Mouse (Mus musculus) limb, embryonic 12.5 days (tissue): ENCODE results near the gene Ugt1a7c. TPM values are rescaled to one million over a fixed set of nuclear protein-coding genes. Genes with fewer than 3 reads are reported as not detected.

Source experiments
- ATAC-seq: fragments of 200-750 bp; cut with Nextera tagmentation; 2 replicates; pipeline ENCODE4 v1.8.0; 2017; ENCODE audit warnings: low read depth, moderate TSS enrichment; ENCODE audit not compliant: insufficient number of reproducible peaks, insufficient read depth, low FRiP score, low TSS enrichment
- H3K27ac ChIP-seq: fragments of 300-500 bp; sonication (generic); 2 replicates; pipeline ENCODE4 v1.5.1; 2016; ENCODE audit warnings: mild to moderate bottlenecking, moderate library complexity
- H3K27me3 ChIP-seq: fragments of 300-500 bp; sonication (generic); 2 replicates; pipeline ENCODE4 v1.6.1; 2016; ENCODE audit warnings: mild to moderate bottlenecking, moderate library complexity
- H3K36me3 ChIP-seq: fragments of 300-500 bp; sonication (generic); 2 replicates; pipeline ENCODE4 v1.6.1; 2016; ENCODE audit warnings: mild to moderate bottlenecking, moderate library complexity
- H3K4me1 ChIP-seq: fragments of 300-500 bp; sonication (generic); replicated peaks from 2 replicates; pipeline ENCODE4 v1.6.1; 2016
- H3K4me2 ChIP-seq: fragments of 300-500 bp; sonication (generic); 2 replicates; pipeline ENCODE4 v1.6.1; 2016; ENCODE audit warnings: mild to moderate bottlenecking, moderate library complexity
- H3K4me3 ChIP-seq: fragments of 300-500 bp; sonication (generic); replicated peaks from 2 replicates; pipeline ENCODE4 v1.5.1; 2016; ENCODE audit warnings: mild to moderate bottlenecking
- H3K9ac ChIP-seq: fragments of 300-500 bp; sonication (generic); replicated peaks from 2 replicates; pipeline ENCODE4 v1.6.1; 2016; ENCODE audit warnings: mild to moderate bottlenecking, moderate library complexity
- H3K9me3 ChIP-seq: fragments of 300-500 bp; sonication (generic); 2 replicates; pipeline ENCODE4 v1.6.1; 2016; ENCODE audit warnings: mild to moderate bottlenecking, moderate library complexity
- WGBS: fragments of 180-500 bp; shearing (Covaris S2); methylation state at CpG from one replicate; pipeline ENCODE4 v1.1.7; 2016; 5-methylcytosine and 5-hydroxymethylcytosine counted together
- polyA plus RNA-seq: library from polyadenylated mRNA; unstranded; fragments of >200 nt; fragmentation: Nextera tagmentation; extraction: Ambion mirVana; gene quantifications from 2 replicates; pipeline ENCODE4 v1.2.1, GENCODE M21; 2016

The Ugt1a7c gene
- polyA plus RNA-seq, 1 experiment from 2014 or later = 0.54 TPM

- H3K27me3 ChIP-seq = no peaks in the 10 kb centered on the region
- no peak within 1 kb of the TSS for H3K27ac ChIP-seq
- no peaks in the 10 kb centered on the region for H3K4me1 ChIP-seq
- peaks cover 66% of the 10 kb centered on the region for H3K9me3 ChIP-seq
- ATAC-seq = no peak
- no peaks in the 10 kb centered on the region for H3K36me3 ChIP-seq
- H3K9ac ChIP-seq = no peak within 1 kb of the TSS
- WGBS = 58% methylated on average over 5 of the region's 5 CpGs
- H3K4me3 ChIP-seq = no peak within 1 kb of the TSS
- H3K4me2 ChIP-seq = no peak within 1 kb of the TSS
Measured at GRCm38 (mm10) chr1:88226670-88227379, 132.0 kb downstream of the Ugt1a7c start, which contains the start of gene Mroh2a. Gene Mroh2a, plus strand, starts transcription at chr1:88226986.

- ATAC-seq = no peak
- WGBS = 61% methylated on average over 2 of the region's 2 CpGs
Measured at GRCm38 (mm10) chr1:88227482-88227881, 132.6 kb downstream of the Ugt1a7c start.

GRCm38 (mm10) chr1:88228121-88228520 is 133.3 kb downstream of the Ugt1a7c start:
- 69% methylated on average over 7 of the region's 7 CpGs for WGBS
- Histone ChIP-seq H3K27me3 (no peaks in the 10 kb centered on the region), H3K4me3 (no peak overlapping the region), H3K4me1 (no peaks in the 10 kb centered on the region), H3K36me3 (no peaks in the 10 kb centered on the region), H3K9ac (no peak overlapping the region), H3K27ac (no peak overlapping the region), H3K4me2 (no peak overlapping the region), H3K9me3 (peaks cover 79% of the 10 kb centered on the region)
- ATAC-seq = no peak

More at GRCm38 (mm10) chr1:88227482-88227881, 132.6 kb downstream of the Ugt1a7c start:
- Histone ChIP-seq H3K27me3 (no peaks in the 10 kb centered on the region), H3K9me3 (peaks cover 73% of the 10 kb centered on the region), H3K36me3 (no peaks in the 10 kb centered on the region), H3K4me2 (no peak overlapping the region), H3K9ac (no peak overlapping the region), H3K4me1 (no peaks in the 10 kb centered on the region), H3K4me3 (no peak overlapping the region), H3K27ac (no peak overlapping the region)

GRCm38 (mm10) chr1:88229566-88229965 is 134.7 kb downstream of the Ugt1a7c start:
- no peak overlapping the region for H3K4me2 ChIP-seq
- no peak for ATAC-seq
- H3K4me1 ChIP-seq = no peaks in the 10 kb centered on the region
- peaks cover 94% of the 10 kb centered on the region for H3K9me3 ChIP-seq
- 83% methylated on average over 3 of the region's 3 CpGs for WGBS
- no peaks in the 10 kb centered on the region for H3K36me3 ChIP-seq
- H3K9ac ChIP-seq = no peak overlapping the region
- no peak overlapping the region for H3K27ac ChIP-seq
- H3K4me3 ChIP-seq = no peak overlapping the region
- H3K27me3 ChIP-seq = no peaks in the 10 kb centered on the region

DNA sequence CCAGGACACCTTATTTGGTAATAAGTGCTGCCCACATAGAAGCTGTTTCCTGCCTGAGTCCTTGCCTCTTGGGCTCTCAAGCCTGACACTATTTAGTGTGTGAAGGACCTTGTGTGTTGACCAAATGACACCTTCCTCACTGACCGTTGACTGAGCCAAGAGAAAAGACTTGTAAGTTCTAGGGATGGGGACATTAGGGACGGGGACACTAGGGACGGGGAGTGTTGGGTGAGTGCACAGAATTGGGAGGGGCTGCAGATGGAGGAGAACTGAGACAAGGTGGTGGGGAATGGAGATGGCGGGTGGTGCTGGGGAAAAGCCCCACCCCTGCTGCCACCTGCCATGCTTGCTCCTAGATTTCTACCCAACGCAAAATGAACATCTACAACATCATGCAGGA is 135.1 kb downstream of the Ugt1a7c start:
- no peaks in the 10 kb centered on the region for H3K27me3 ChIP-seq
- 85% methylated on average over 5 of the region's 5 CpGs for WGBS
- no peaks in the 10 kb centered on the region for H3K4me1 ChIP-seq

DNA sequence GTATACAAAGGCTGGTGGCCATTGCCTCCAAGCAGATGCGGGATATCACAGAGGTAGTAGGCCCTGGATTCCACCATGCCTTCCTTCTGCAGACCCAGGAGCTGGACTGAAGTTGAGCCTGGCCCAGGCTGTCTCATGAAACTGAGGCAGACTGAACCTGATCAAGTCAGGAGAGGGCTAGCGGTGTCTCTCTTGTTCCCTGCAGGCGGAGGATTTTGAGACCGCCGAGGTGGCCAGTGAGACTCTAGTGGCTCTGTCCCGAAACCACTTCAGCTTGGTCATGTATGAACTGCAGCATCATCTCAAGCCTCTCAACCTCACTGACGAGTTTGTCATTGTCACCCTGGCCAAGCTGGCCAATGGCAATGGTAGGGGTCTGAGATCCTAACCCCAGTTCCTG is 135.6 kb downstream of the Ugt1a7c start:
- Histone ChIP-seq H3K4me2 (no peak overlapping the region), H3K36me3 (no peaks in the 10 kb centered on the region), H3K27me3 (no peaks in the 10 kb centered on the region), H3K4me3 (no peak overlapping the region), H3K9me3 (peaks cover 100% of the 10 kb centered on the region), H3K4me1 (no peaks in the 10 kb centered on the region), H3K9ac (no peak overlapping the region), H3K27ac (no peak overlapping the region)
- ATAC-seq = no peak
- WGBS = 72% methylated on average over 7 of the region's 7 CpGs

More for the DNA sequence above, 135.1 kb downstream of the Ugt1a7c start:
- Histone ChIP-seq H3K4me3 (no peak overlapping the region), H3K9me3 (peaks cover 98% of the 10 kb centered on the region), H3K4me2 (no peak overlapping the region), H3K36me3 (no peaks in the 10 kb centered on the region), H3K9ac (no peak overlapping the region), H3K27ac (no peak overlapping the region)
- ATAC-seq = no peak

DNA sequence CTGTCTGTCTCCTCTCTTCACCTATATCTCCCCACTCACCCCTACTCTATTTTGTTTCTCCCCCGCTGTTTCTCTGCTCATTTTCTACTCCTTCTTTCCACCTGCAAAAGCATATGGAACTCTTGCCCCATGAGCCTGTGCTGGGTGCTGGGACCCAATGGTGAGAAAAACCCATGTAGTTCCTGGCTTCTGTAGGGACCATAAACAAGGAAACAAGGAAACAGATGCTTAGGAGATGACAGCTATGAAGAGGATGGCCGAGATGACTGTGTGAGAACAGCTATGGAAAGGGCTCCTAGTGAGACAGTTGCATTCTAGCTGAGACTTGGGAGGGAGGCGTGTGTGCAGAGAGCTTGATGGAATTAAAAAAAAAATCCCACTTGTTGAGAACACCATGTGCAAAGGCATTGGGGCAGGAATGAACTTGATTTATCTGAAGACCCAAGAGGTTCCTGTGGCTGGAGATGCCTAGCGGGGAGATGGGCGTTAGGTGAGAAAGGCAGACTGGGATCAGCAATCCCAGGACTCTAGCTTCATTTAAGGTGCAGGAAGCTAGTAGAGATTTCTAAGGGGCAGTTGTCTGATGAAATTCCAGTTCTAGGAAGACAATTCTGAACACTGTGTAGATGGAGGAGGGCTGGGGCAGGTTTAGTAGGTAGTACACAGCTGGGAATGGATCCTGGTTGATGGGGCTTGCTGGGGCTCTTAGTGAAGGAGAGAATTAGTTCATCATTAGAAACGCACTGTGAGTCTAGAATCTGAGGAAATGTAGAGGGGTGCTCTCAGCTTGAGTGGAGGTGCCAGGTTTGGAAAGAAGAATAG is 136.3 kb downstream of the Ugt1a7c start:
- H3K27ac ChIP-seq = no peak overlapping the region
- no peak for ATAC-seq
- no peak overlapping the region for H3K4me3 ChIP-seq
- H3K4me2 ChIP-seq = no peak overlapping the region
- WGBS = 78% methylated on average over 6 of the region's 6 CpGs
- no peaks in the 10 kb centered on the region for H3K27me3 ChIP-seq
- peaks cover 100% of the 10 kb centered on the region for H3K9me3 ChIP-seq
- H3K4me1 ChIP-seq = no peaks in the 10 kb centered on the region
- H3K9ac ChIP-seq = no peak overlapping the region
- H3K36me3 ChIP-seq = no peaks in the 10 kb centered on the region

- peaks cover 97% of the 10 kb centered on the region for H3K9me3 ChIP-seq
- no peak overlapping the region for H3K9ac ChIP-seq
- no peak overlapping the region for H3K27ac ChIP-seq
- H3K4me2 ChIP-seq = no peak overlapping the region
- H3K4me1 ChIP-seq = no peaks in the 10 kb centered on the region
- H3K36me3 ChIP-seq = no peaks in the 10 kb centered on the region
- WGBS = 69% methylated on average over 7 of the region's 7 CpGs
- no peak for ATAC-seq
- no peak overlapping the region for H3K4me3 ChIP-seq
- no peaks in the 10 kb centered on the region for H3K27me3 ChIP-seq
Measured at GRCm38 (mm10) chr1:88231803-88232499, 137.1 kb downstream of the Ugt1a7c start.

DNA sequence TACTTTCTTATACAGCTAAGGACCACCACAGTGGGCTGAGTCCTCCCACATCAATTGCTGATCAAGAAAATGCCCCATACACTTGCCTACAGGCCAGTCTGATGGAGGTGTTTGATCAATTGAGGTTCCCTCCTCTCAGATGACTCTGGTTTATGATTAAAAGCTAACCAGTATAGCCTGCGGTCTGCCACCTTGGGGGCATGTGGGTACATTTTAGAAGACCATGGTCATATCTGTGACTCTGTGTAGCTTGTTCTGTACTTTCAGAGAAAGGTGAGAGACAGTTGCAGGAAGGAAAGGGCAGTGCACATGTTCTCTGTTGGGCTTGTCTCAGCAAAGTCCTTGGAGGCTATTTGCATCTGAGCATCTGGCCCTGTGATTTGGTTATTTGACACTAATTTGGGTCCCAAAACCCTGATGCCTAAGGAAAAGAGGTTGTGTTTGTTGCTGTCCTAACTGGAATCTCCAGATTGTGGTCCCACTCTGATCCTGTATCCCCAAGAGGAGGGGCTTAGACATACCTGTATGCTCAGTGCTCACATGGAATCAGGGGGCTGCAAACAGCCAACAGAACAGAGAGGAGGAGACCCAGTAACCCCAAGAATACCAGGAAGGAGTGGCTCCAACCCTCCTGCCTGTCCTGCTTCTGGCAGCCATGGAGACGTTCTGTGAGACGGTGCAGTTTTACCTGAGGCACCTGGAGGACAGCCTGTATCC is 138.0 kb downstream of the Ugt1a7c start:
- no peaks in the 10 kb centered on the region for H3K4me1 ChIP-seq
- H3K36me3 ChIP-seq = no peaks in the 10 kb centered on the region
- H3K9me3 ChIP-seq = peaks cover 97% of the 10 kb centered on the region
- no peak for ATAC-seq
- H3K9ac ChIP-seq = no peak overlapping the region
- H3K27me3 ChIP-seq = no peaks in the 10 kb centered on the region
- no peak overlapping the region for H3K4me3 ChIP-seq
- WGBS = 55% methylated on average over 3 of the region's 3 CpGs
- H3K4me2 ChIP-seq = no peak overlapping the region
- no peak overlapping the region for H3K27ac ChIP-seq

DNA sequence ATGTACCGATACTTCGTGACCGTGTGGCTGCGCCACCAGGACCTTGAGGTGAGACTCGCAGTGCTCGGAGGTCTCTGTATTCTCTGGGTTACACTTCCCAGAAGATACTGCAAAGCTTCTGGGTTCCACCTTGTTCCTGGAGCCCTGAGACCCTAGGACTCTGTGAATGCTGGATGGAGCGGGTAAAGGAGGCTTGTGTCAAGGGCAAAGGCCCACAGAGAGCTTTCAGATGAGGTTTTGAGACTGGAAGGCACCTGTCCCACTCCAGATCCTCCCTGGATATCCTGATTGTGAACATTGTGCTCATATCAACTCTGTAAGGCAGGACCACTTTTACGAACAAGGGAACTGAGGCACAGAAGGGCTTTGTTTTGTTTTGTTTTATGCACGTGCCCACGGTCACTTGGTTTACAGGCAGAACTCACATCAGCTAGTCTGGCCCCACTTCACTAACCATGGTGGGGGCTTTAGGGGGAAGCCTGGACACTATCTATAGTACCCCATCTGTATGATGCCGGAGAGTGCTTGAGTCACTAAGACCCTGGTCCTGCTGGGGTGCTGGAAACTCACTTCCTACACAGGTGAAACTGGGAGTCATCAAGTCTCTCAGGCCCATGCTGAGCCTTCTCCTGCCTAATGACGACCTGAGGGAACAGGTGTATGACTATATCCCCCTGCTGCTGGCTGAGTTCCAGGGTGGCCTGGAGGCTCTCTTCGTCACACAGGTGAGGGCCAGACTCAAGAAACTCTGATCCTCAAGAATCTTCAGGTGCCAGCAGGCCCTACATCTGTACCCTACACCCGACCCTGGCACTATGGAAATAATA is 138.8 kb downstream of the Ugt1a7c start:
- ATAC-seq = no peak

More for the DNA sequence above, 138.8 kb downstream of the Ugt1a7c start:
- Histone ChIP-seq H3K9me3 (peaks cover 97% of the 10 kb centered on the region), H3K9ac (no peak overlapping the region), H3K27me3 (no peaks in the 10 kb centered on the region), H3K4me1 (no peaks in the 10 kb centered on the region), H3K4me2 (no peak overlapping the region), H3K27ac (no peak overlapping the region), H3K4me3 (no peak overlapping the region), H3K36me3 (no peaks in the 10 kb centered on the region)
- 68% methylated on average over 14 of the region's 14 CpGs for WGBS
